Mouse (Mus musculus): ENCODE measurements at regions not wholly inside any gene's neighbourhood (a gene's known extent, or its start where the extent isn't known, plus 50 kb on each side); places are given as distances from the start of the nearest gene placed in this dataset.

GRCm38 (mm10) chr17:88279656-88280055 lies 160.9 kb upstream of the Foxn2 start:
- H3K27ac ChIP-seq = no peak overlapping the region
- no peaks in the 10 kb centered on the region for H3K4me1 ChIP-seq (replicated peaks)
- H3K27me3 ChIP-seq = no peaks in the 10 kb centered on the region
- H3K9me3 ChIP-seq (replicated peaks) = no peaks in the 10 kb centered on the region
- no peak for ATAC-seq (replicated peaks; ENCODE audit: insufficient number of reproducible peaks, insufficient read depth, low FRiP score, low read depth)
- H3K4me2 ChIP-seq = no peak overlapping the region
- H3K4me3 ChIP-seq = no peak overlapping the region
- no peaks in the 10 kb centered on the region for H3K36me3 ChIP-seq
- H3K9ac ChIP-seq = no peak overlapping the region
- WGBS = 75% methylated on average over 5 of the region's 5 CpGs

- H3K36me3 ChIP-seq = no peaks in the 10 kb centered on the region
- no peak overlapping the region for H3K4me3 ChIP-seq
- H3K9me3 ChIP-seq (replicated peaks) = no peaks in the 10 kb centered on the region; the same call in 1 of the 2 replicates
- H3K27me3 ChIP-seq = no peaks in the 10 kb centered on the region
- no peak overlapping the region for H3K9ac ChIP-seq
- H3K27ac ChIP-seq = no peak overlapping the region
- ATAC-seq (replicated peaks; ENCODE audit: insufficient number of reproducible peaks, insufficient read depth, low FRiP score, low read depth) = no peak
- no peaks in the 10 kb centered on the region for H3K4me1 ChIP-seq (replicated peaks)
- 58% methylated on average over 1 of the region's 1 CpGs for WGBS
- no peak overlapping the region for H3K4me2 ChIP-seq
Measured at GRCm38 (mm10) chr17:88282711-88283110, 157.8 kb upstream of the Foxn2 start.

DNA sequence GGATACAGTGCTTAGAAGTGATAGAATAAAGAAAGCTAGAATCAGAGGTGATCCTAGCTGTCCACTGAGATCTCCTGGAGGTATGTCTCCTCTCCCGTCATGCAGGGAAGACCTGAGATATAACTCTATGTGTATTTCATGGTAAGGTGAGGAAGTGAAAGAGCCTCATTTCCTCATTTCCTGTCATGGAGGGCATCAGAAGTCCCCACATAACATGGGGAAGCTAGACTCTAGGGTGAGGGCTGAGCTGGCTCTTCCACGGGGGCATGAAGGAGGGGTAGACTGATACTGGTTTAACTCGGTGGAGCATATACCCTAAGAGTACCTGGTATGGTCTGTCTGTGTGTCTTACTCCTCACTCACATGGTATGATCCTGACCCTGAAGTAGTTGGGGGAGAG lies 156.0 kb upstream of the Foxn2 start:
- no peaks in the 10 kb centered on the region for H3K4me1 ChIP-seq (replicated peaks)
- H3K9me3 ChIP-seq (replicated peaks) = peaks cover 4% of the 10 kb centered on the region; the same call in 1 of the 2 replicates
- no peaks in the 10 kb centered on the region for H3K27me3 ChIP-seq
- 84% methylated on average over 3 of the region's 3 CpGs for WGBS
- H3K4me3 ChIP-seq = no peak overlapping the region
- no peak overlapping the region for H3K27ac ChIP-seq
- no peak for ATAC-seq (replicated peaks; ENCODE audit: insufficient number of reproducible peaks, insufficient read depth, low FRiP score, low read depth)
- H3K36me3 ChIP-seq = no peaks in the 10 kb centered on the region
- H3K9ac ChIP-seq = no peak overlapping the region
- no peak overlapping the region for H3K4me2 ChIP-seq

GRCm38 (mm10) chr17:88287861-88288260 lies 152.7 kb upstream of the Foxn2 start:
- Histone ChIP-seq H3K36me3 (no peaks in the 10 kb centered on the region), H3K27me3 (no peaks in the 10 kb centered on the region), H3K27ac (no peak overlapping the region), H3K4me3 (no peak overlapping the region), H3K9ac (no peak overlapping the region), H3K9me3 (replicated peaks) (peaks cover 4% of the 10 kb centered on the region; the same call in 1 of the 2 replicates), H3K4me1 (replicated peaks) (no peaks in the 10 kb centered on the region), H3K4me2 (no peak overlapping the region)
- no peak for ATAC-seq (replicated peaks; ENCODE audit: insufficient number of reproducible peaks, insufficient read depth, low FRiP score, low read depth)
- WGBS = 63% methylated on average over 1 of the region's 1 CpGs

DNA sequence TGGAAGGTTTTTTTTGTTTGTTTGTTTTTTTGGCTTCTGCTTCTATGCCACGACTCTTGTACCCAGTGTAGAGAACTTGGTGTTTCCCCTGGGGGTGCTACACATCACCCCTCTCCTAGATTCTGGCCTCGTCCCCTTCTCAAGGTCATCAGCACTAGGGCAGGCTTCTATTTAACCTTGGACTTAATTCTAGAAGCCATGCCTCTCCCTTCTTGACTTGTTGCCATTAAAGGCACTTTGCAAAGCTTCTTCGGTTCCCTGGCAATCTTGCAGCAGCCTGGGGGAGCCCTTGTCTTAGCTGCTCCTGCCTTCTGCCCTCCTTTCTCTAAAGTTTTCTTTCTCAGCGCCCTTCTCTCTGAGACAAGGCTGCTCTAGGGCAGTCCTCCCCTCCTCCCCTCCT lies 143.0 kb upstream of the Foxn2 start:
- WGBS = 34% methylated on average over 4 of the region's 4 CpGs
- H3K27me3 ChIP-seq = no peaks in the 10 kb centered on the region
- H3K9ac ChIP-seq = no peak overlapping the region
- no peak overlapping the region for H3K27ac ChIP-seq
- no peaks in the 10 kb centered on the region for H3K9me3 ChIP-seq (replicated peaks)
- no peak overlapping the region for H3K4me3 ChIP-seq
- ATAC-seq (replicated peaks; ENCODE audit: insufficient number of reproducible peaks, insufficient read depth, low FRiP score, low read depth) = no peak
- H3K4me2 ChIP-seq = no peak overlapping the region
- H3K36me3 ChIP-seq = no peaks in the 10 kb centered on the region
- no peaks in the 10 kb centered on the region for H3K4me1 ChIP-seq (replicated peaks)

GRCm38 (mm10) chr17:88303991-88304390 lies 136.5 kb upstream of the Foxn2 start:
- H3K9ac ChIP-seq = no peak overlapping the region
- H3K36me3 ChIP-seq = no peaks in the 10 kb centered on the region
- no peak overlapping the region for H3K4me3 ChIP-seq
- 58% methylated on average over 2 of the region's 2 CpGs for WGBS
- no peak overlapping the region for H3K27ac ChIP-seq
- no peak overlapping the region for H3K4me2 ChIP-seq
- no peaks in the 10 kb centered on the region for H3K4me1 ChIP-seq (replicated peaks)
- ATAC-seq (replicated peaks; ENCODE audit: insufficient number of reproducible peaks, insufficient read depth, low FRiP score, low read depth) = no peak; the same call in 1 of the 2 replicates
- no peaks in the 10 kb centered on the region for H3K9me3 ChIP-seq (replicated peaks)
- no peaks in the 10 kb centered on the region for H3K27me3 ChIP-seq

DNA sequence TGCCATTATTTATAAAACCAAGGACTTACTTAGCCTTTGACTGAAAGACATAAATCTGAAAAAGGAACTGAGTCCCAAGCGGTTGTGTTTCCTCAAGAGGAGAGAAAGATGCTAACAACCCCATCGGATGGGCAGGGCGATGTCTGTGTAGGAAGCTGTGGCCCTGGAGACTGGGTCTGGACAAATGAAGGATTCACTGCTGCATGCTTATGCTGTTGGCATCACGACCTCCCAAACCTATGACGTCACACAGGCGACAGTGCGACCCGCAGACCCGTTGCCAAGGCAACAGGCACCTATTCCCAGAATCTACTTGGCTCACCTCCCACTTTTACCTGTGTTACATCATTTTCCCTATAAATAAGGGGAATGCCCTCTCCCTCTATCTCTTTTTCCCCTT lies 135.3 kb upstream of the Foxn2 start:
- no peak for ATAC-seq (replicated peaks; ENCODE audit: insufficient number of reproducible peaks, insufficient read depth, low FRiP score, low read depth)
- Histone ChIP-seq H3K4me1 (replicated peaks) (no peaks in the 10 kb centered on the region), H3K4me2 (no peak overlapping the region), H3K27me3 (no peaks in the 10 kb centered on the region), H3K9me3 (replicated peaks) (no peaks in the 10 kb centered on the region), H3K36me3 (no peaks in the 10 kb centered on the region), H3K4me3 (no peak overlapping the region), H3K27ac (no peak overlapping the region), H3K9ac (no peak overlapping the region)
- whole genome bisulfite sequencing = 74% methylated on average over 9 of the region's 9 CpGs

DNA sequence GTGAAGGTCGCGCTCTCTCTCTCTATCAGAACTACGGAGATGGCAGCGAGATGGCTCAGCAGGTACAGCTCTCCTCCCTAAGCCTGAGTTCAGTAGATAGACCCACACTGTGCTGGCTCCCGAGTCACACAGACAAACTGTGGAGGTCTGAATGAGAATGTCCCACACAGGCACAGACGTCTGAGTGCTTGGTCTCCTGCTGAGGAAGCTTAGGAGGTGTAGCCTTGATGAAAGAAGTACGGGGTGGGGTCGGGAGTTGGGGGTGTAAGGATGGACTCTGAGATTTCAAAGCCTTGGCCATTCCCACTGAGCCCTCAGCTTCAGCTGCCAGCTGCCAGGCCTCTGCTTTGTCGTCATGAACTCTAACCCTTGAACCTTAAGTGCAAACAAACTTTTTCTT lies 134.2 kb upstream of the Foxn2 start:
- H3K9ac ChIP-seq = no peak overlapping the region
- H3K4me2 ChIP-seq = no peak overlapping the region
- no peak for ATAC-seq (replicated peaks; ENCODE audit: insufficient number of reproducible peaks, insufficient read depth, low FRiP score, low read depth)
- H3K27ac ChIP-seq = no peak overlapping the region
- H3K36me3 ChIP-seq = no peaks in the 10 kb centered on the region
- H3K27me3 ChIP-seq = no peaks in the 10 kb centered on the region
- no peaks in the 10 kb centered on the region for H3K4me1 ChIP-seq (replicated peaks)
- no peak overlapping the region for H3K4me3 ChIP-seq
- 66% methylated on average over 9 of the region's 9 CpGs for WGBS
- no peaks in the 10 kb centered on the region for H3K9me3 ChIP-seq (replicated peaks)

DNA sequence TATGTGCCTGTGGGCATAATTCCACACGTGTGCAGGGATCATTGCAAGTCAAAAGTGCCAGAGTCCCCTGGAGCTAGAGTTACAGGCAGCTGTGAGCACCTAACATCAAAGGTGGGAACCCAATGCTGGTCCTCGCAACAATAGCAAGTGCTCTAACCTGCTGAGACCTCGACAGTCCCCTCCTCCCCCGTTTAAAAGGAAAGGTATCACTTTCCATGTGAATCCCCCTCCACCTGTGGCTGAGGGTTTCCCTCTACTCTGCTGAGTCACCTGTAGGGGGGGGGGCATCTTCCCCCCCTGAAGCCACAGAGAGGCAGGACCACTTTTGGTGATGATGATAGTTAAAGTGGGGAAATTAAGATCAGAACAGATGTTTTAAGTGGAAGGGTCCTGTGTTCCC lies 133.4 kb upstream of the Foxn2 start:
- H3K36me3 ChIP-seq = no peaks in the 10 kb centered on the region
- 34% methylated on average over 4 of the region's 4 CpGs for WGBS

DNA sequence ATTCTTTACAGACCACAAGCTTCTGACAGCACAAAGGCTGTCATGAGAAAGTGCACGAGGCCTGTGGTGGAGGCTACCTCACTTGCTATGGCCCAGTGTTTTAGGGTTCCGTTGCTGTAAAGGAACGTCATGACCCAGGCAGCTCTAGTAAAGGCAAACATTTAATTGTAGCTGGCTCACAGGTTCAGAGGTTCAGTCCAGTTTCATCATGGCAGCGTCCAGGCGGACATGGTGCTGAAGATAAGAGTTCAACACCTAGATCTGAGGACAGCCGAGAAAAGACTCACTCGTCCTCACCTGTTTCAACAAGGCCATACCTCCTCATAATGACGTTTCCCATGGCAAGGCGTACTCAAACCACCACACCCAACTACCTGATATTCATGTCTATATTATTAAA lies 132.7 kb upstream of the Foxn2 start:
- WGBS = 80% methylated on average over 9 of the region's 9 CpGs
- H3K4me3 ChIP-seq = no peak overlapping the region
- H3K27me3 ChIP-seq = no peaks in the 10 kb centered on the region
- H3K4me2 ChIP-seq = no peak overlapping the region
- no peak overlapping the region for H3K9ac ChIP-seq
- no peak overlapping the region for H3K27ac ChIP-seq
- no peaks in the 10 kb centered on the region for H3K36me3 ChIP-seq
- no peaks in the 10 kb centered on the region for H3K9me3 ChIP-seq (replicated peaks)
- no peak for ATAC-seq (replicated peaks; ENCODE audit: insufficient number of reproducible peaks, insufficient read depth, low FRiP score, low read depth)
- H3K4me1 ChIP-seq (replicated peaks) = no peaks in the 10 kb centered on the region

More for the DNA sequence above, 133.4 kb upstream of the Foxn2 start:
- no peak for ATAC-seq (replicated peaks; ENCODE audit: insufficient number of reproducible peaks, insufficient read depth, low FRiP score, low read depth)
- Histone ChIP-seq H3K9ac (no peak overlapping the region), H3K27ac (no peak overlapping the region), H3K4me1 (replicated peaks) (no peaks in the 10 kb centered on the region), H3K4me3 (no peak overlapping the region), H3K9me3 (replicated peaks) (no peaks in the 10 kb centered on the region), H3K4me2 (no peak overlapping the region), H3K27me3 (no peaks in the 10 kb centered on the region)

DNA sequence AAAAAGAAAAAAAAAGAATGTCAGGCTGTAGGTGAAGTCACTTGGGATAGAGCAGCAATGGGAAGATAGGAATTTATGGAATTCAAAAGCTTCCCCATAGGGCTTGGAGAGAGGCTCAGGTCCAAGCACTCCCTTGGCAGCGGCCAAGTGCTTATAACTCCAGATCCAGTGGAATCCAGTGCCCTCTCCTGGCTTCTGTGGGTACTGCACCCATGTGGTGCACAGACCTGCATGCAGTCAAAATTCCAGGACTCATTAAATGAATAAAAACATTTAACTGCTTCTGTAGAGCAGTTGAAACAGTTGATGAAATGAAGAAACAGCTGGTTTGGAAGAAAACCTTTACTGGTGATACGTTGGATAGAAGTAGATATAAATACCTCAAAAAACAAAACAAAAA lies 127.6 kb upstream of the Foxn2 start:
- Histone ChIP-seq H3K27ac (no peak overlapping the region), H3K4me3 (no peak overlapping the region), H3K9ac (no peak overlapping the region), H3K36me3 (no peaks in the 10 kb centered on the region), H3K4me1 (replicated peaks) (no peaks in the 10 kb centered on the region), H3K27me3 (no peaks in the 10 kb centered on the region), H3K4me2 (no peak overlapping the region), H3K9me3 (replicated peaks) (no peaks in the 10 kb centered on the region)
- WGBS = 77% methylated on average over 2 of the region's 2 CpGs
- ATAC-seq (replicated peaks; ENCODE audit: insufficient number of reproducible peaks, insufficient read depth, low FRiP score, low read depth) = no peak

GRCm38 (mm10) chr17:88316213-88316967 lies 124.1 kb upstream of the Foxn2 start:
- no peak for ATAC-seq (replicated peaks; ENCODE audit: insufficient number of reproducible peaks, insufficient read depth, low FRiP score, low read depth)
- no peak overlapping the region for H3K4me2 ChIP-seq
- no peak overlapping the region for H3K27ac ChIP-seq
- H3K4me1 ChIP-seq (replicated peaks) = no peaks in the 10 kb centered on the region
- H3K4me3 ChIP-seq = no peak overlapping the region
- H3K36me3 ChIP-seq = no peaks in the 10 kb centered on the region
- no peak overlapping the region for H3K9ac ChIP-seq
- 72% methylated on average over 15 of the region's 15 CpGs for WGBS
- H3K9me3 ChIP-seq (replicated peaks) = no peaks in the 10 kb centered on the region
- H3K27me3 ChIP-seq = no peaks in the 10 kb centered on the region
